Mouse (Mus musculus): ENCODE results near the gene Wrnip1. TPM values are rescaled to one million over a fixed set of nuclear protein-coding genes. Genes with fewer than 3 reads are reported as not detected.

Gene Wrnip1
- polyA plus RNA-seq, 3 experiments from 2014 or later = 6.4 to 10.0 (median 8.2) TPM

DNA sequence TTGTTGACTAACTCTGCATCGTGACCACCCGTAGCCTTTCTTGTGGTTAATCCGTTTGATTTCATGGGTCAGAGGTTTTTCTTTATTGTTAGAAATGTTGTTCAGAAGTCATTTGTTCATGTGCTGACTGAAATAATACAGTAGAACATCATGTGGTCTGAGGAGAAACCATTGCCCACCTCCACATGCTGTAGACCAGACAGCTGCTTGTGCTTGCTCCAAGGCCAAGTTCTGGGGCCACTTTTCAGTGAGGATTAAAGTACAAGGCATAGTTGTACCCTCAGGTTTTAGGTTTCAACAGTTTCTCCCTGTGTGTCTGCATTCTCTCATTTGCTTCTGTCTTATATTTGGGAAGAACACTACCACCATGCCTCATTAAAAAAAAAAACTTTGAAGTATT lies 5.8 kb downstream of the Wrnip1 start:
- ATAC-seq = no peak

DNA sequence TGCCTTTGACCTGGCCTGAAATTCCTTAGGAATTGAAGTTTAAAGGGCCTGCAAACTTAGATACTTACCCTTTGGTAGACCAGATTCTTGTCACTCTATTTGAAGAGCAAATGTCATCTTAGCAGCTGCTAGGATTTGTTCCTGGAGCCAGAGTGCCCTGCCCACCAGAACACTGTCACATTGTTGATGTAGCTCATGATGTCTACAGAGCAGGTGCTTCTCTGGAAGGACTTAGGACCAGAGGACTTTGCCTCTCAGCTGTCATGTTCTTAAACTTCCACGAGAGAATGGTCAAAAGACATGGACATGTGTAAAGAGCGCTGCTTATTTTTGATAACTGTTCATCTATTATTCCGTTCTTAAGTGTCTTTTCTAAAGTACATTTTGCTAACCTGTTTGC lies 17.4 kb downstream of the Wrnip1 start:
- no peak for ATAC-seq

DNA sequence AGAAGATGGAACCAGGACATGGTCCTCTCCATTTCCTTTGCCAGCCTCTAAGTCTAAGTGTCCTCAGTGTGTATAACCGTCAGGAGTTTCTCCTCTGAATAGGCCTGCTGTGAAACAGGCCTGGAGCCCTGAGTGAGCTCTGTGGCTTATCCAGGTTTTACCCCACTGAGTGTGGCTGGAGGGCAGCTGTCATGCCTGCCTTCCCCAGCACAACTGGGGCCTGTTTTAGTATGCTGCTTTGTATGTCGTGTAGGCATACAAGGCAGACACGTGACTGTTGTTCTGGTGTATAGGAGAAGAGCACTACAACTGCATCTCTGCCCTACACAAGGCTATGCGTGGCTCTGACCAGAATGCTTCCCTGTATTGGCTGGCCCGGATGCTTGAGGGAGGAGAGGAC lies 18.1 kb downstream of the Wrnip1 start:
- no peak for ATAC-seq

DNA sequence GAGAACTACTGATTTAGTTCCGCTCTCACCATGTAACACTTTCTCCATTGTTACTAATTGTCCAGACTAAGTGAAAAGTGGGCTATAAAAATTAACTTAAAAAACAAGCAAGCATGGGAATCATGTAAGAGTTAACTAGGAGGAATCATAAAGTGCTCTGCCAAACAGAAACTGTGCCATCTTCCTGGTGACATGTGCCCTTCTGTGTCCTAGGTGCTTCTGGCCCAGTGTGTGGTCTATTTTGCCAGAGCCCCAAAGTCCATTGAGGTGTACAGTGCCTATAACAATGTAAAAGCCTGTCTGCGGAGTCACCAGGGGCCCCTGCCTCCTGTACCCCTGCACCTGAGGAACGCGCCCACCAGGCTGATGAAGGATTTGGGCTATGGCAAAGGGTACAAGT lies 19.8 kb downstream of the Wrnip1 start:
- no peak for ATAC-seq

DNA sequence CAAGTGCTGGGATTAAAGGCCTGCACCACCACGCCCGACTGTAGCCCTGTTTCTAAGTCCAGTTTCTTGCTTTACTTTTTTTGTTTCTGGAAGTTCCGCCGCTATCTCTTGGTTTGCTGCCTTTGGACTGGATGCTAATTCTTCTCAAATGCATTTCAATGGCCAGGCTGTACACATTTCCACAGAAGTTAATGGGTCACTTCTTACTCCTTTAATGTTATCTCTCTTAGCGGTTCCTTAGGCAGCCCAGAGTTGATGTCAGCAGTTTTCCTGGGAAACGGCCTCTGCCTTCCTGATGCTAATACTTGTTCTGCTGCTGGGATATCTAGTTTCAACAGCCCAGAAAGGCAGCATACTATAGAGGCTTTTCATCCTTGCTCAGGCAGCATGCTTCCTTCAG lies 21.3 kb downstream of the Wrnip1 start:
- ATAC-seq = no peak

DNA sequence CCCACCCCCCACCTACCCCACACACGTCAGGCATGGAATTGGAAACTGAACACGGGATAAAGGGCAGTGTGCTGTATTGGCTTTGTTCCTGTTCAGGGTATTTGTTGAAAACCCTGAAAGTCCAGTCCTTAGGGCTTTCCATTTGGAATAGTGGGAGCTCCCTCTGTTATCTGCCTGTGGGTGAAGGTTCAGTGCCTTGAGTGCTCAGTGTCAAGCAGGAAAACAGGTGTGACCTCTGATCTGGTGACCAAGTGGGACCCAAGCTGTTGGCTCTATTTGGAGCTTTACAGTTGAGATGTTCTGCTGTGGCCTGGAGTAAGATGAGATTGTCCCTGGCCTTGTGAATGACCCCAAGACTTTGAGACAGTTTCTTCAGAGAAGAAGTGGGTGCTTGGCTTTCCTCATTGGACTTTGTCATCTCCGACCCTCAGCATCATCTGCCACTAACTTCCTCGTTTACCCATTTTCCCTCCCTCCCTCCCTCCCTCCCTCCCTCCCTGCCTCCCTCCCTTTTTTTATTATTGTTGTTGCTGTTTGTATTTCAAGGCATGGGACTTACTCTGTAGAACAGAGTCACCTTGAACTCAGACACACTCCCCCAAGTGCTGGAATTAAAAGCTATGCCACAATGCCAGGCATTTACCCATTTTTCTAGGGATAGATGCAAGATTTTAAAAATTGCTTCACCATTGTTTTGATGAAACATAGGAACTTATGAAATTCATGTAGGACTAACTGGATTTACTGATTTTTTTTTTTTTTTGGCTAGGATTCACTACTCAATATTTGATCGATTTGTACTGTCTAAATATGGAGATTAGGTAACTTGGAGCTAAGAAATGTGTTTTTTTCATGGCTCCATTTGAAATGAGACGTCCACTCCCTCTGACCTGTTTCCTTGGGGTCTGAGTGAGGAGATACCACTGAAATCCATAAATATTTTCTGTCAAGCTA lies 22.8 kb downstream of the Wrnip1 start:
- no peak for ATAC-seq

DNA sequence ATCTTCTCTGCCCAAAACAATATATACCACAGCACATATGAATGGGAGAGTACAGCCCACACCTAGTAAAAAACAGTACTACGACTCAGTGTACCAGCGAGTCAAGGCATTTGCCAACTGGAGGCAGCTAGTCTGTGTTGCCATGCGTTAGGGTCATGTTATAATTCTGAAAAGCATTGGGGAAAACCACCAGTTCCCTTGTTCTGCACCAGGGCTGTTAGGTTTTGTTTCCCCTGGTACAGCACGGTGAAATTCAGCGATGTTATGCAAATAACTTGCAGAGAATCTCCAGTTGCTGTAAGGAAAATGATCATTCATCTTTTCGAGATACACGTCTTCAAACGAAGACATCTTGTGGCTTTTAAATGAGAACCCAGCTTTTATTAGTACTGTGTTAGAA lies 23.7 kb downstream of the Wrnip1 start:
- ATAC-seq = no peak

DNA sequence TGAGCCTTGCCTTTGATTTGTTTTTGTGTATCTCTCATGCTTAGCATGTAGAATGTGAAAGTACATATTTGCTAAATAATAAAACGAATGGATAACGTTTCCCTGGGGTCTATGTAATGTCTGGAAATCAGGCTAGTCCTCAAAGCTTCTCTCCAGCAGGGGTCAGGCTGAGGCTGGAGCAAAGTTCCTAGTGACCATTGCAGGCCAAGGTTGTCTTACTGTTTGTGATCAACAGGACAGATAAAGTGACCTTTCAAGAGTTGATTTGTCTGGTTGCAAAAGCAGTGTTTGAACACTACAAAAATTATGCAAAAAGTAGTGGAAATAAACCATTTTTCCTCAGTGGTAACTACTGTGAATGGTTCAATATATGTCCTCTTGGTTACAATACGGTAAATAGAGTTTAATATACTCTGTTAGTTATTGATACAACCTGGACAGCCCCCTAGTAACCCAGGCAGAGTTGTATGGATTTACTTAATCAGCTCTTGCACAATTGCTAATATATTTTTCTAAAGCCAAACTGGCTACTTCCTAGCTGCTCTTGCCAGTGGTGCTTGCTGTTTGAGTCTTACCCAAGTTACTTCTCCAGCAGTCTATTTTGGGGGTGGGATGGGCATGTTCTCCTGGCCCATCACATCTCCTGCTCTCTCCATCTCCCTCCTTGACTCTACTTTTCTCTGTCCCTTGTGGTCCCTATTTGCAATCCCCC lies 25.4 kb downstream of the Wrnip1 start:
- ATAC-seq = no peak

DNA sequence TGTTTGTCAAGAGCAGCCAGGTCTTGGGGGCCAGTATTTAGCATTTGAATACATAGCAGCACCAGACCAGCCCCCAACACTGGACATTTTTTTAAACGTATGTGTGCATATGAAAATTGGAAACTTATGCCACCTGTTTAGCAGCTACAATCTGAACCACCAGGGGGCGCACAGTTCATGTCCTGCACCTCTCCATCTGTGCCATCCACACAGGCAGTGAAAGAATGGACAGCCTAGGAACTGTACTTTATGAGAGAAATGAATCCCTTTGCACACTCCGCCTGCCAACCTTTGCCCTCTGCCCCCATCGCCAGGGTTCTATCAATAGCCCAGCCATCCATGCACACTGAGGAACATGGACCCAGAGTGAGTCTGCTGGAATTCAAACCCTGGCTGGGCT lies 26.1 kb downstream of the Wrnip1 start:
- ATAC-seq = no peak

DNA sequence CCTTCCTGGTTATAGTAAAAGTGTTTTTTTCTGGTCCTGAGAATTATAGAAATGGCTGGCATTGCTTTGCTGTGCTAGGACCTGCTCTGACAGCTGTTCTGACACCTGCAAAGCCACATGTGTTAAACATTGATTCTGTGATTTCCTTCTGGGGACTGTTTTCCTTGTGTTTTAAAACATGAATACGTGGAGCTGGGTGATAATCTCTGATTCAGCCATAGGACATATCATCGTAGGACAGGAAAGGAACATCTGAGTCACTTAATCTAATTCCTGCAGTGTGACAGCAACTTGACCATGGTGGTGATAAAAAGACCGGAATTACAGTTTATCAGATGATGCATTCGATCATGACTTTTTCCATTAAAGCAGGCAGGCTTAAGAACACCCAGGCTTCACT lies 27.0 kb downstream of the Wrnip1 start:
- ATAC-seq = no peak

DNA sequence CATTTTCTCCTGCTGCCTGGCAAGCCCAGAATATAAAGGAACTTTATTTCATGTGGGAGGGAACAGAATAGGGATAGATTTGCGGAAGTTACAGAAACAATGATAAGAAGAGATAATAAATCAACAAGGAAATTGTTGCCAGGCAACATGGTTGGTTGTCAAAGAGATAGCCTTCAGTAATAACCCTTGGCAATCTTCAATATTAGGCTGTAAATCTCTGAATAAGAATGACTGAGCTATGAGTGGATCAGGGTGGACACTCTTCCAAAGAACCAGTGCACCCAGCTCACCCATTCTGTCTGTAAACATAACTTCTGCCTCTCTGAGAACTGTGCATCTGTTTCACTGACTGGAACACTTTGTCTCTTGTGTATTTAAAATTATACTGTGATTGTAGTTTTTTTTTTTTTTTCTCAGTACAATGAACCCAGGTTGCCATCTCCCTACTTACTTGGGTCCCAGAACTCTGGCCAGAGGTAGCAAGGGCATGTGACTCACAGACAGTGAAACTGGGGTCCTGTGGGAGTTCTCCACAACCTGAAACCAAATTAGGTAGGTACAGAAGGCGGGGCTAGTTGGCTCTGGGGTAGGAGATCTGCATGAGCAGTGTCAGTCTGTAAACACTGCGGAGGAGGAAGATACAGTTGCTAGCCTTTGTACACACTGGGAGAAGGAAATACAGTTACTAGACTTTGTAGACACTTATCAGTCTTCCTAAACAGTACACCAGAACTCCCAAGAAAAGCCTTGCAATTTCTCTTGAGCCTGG lies 29.9 kb downstream of the Wrnip1 start:
- ATAC-seq = no peak

DNA sequence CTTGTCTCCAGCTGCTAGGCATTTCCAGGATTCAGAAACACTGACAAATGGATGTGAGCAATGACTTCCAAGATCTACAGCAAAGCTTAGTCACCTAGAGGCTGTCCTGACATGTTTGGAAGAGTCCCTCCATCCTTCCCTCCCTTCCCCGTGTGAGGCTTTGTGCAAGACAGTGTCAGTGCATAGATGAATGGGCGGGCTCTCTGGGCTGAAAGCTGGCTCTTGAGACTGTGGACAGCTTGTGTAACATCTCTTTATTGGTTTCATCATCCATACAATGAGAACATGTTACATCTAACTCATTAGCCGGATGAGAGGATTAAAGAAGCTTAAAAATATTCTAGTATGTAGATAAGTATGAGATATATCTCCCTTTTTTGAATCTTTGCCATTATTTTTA lies 30.9 kb downstream of the Wrnip1 start:
- ATAC-seq = no peak

DNA sequence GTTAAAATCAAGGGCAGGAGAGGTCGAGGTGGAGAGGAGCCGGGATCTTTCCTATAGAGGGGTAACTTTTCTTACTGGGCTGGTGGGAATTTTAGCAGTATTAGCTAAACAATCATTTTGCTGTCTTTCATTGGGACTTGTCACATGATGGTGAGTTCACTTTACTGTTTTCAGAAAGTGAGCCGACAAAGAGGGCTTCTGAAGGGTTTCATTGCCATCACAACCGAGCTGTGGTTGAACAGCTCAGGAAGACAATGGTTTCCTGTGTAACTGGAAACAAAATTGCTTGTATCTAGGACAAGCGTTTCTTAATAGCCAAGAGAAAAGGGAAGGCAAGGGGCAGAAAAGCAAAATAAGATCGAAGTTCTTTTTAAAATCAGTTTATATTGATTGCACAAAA lies 31.4 kb downstream of the Wrnip1 start:
- ATAC-seq = peak; percentile 64

DNA sequence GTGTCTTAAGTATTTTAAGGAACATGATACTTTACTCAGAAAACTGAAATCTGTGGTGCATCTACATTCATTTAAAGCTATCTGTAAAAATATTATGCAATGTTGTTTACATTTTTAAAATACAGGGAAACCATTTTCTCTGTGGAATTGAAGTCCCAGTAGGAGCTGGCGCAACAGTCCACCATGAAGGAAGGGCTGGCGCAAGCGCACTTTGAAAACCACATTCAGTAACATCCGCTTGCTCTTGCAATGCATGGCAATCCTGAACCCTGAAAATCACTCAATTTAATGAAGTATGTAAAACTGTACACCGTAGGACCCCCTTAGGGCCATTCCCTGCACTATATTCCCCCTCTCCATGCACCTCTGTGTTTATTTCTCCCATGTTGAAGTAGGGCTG lies 32.7 kb downstream of the Wrnip1 start:
- no peak for ATAC-seq

DNA sequence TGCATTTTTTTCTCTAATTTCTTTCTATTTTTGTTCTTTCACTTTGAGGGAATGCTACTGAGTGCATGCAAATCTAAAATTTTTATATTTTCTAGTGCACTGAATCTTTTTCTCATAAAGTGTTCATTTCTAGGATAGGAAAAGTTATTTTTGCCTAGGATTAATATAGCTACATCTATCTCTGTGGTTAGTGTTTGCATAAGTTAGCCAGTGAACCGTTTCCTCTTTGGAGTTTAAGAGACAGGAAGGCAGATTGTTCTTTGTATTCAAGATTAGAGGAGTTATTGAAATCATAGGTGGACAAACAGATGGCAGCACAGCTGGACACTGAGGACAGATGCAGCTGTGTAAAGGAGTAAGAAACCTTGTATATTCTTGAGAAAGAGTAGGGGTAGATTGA lies 37.5 kb downstream of the Wrnip1 start:
- ATAC-seq = no peak

DNA sequence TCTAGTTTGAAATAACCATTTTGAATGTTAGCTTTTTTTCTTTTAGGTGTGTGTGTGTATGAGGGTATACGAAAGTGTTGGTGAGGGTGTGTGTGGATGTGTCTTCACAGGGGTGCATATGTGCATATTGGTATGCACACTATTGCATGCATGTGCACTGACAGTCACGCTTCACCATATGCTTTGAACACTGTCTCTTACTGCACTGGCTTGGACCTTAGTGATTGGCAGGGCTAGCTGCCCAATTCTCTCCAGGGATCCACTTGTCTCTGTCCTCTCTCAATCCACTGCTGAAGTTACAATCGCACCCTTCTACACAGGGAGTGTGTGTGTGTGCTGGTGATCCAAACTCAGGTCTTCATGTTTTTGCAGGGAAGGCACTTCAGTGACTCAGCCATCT lies 39.5 kb downstream of the Wrnip1 start:
- no peak for ATAC-seq

DNA sequence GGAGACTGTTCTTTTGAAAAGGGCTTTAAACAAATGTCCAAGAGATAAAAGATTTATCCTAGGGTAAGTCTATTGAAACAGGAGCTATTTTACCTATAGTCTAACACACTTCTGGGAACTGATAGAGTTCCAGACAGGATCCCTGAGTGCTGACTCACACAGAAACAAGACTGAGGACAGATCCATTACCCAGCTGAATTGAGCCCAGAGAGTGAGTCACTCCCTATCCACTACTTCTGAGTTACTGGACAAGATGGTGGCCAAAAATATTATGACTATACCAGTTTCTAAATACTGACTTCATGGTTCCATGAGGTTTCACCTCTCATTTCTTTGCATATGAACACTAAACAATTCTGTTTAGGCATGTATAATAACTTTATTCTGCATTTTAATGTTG lies 44.4 kb downstream of the Wrnip1 start:
- ATAC-seq = no peak

DNA sequence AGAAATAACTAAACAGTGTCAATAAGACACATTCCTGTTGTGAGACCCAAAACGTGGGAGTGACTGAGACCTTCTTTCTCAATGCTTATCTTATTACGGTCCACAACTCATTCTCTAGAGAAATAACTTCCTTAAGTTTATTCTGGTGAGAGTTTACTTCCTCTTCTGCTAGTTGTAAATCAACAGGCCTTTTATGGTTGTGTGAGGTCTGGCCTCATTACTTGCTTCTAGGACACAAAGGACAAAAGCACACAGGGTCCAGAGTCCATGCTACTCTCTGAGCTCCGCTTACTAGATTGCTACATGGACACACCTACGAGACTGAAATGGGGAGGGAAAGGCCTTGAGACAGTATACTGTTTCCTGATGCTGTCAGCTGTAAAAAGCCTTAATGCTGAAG lies 47.3 kb downstream of the Wrnip1 start:
- no peak for ATAC-seq

DNA sequence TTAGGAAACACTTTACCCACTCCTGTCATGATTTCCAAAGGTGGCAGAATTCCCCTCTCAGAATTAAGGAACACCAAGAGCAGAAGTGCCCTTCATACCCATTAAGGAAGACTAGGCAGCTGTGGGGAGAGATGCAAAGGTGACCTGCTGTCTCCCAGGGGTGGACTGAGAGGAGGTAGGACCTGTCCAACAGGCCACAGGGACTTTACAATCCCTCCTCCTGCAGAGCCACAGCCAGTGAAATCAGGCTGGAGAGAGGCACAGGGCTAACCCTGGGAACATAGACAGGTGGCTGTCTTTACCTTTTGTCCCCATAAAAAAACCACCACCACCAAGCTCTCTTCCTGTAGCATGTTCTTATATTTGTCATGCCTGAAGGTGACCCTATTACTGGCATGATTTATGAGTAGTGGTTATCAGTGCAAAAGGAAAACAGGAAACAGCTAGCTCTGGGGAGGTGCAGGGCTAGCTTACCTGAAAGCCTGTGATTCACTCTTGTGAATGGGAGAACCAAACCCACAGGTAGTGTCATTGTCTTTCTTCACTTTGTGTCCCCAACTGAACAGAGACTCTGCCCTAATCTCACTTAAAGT lies 47.8 kb downstream of the Wrnip1 start:
- ATAC-seq = peak; percentile 35

DNA sequence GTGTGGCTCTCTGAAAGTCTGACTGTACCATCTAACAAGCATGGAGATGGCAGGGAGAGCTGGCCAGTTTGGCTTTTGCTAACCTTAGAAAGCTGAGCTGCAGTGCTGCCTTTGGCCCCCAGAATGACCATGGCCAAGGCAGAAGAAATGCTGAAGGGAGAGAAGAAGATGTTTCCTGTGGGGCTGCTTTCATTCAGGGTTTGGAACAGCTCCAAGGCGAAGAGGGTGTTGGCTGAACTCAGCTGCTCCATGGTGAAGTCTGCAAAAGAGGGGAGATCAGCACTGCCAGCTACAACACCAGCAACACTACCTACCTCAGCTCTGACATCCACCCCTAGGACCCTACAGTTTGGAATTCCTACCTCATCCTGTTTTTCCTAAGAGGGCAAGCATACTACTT lies 48.3 kb downstream of the Wrnip1 start:
- no peak for ATAC-seq

DNA sequence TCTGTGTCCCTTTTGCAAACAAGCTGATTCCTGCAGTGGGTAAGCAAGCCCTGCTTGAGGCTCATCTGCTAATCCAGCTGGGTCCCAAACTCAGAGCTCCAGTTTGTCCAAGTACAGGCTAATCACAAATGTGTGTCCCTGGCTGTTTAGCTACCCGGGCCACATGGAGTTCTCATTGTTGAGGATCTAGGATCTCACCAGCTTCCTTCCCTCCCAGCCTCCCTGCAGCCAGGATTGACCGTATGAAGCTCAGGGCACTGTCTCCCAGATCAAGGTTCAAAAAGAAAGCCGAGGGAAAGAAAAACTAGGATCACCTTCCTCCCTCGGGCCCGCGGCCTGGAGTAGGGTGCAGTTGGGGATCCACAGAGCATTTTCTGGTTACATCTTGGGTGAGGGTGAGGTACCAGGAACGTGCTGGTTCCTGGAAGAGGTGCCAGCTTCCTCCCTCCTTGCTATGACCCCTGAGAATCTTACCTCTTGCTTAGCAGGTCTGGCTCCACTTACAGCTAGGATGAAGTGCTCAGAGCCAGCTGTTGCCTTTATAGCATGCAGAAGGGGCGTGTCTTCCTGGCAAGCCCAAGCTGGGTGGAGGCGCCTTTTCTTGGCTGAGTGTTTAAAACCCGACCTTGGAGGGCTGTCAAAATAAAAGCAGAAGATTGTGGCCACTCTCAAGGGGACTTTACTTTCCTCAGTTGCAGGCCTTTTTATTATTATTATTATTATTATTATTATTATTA lies 49.0 kb downstream of the Wrnip1 start, which contains the start of gene Serpinb1a:
TSS of gene Serpinb1a (minus strand) at position 518 of the 737 bp plus-strand sequence.
- no peak for ATAC-seq

DNA sequence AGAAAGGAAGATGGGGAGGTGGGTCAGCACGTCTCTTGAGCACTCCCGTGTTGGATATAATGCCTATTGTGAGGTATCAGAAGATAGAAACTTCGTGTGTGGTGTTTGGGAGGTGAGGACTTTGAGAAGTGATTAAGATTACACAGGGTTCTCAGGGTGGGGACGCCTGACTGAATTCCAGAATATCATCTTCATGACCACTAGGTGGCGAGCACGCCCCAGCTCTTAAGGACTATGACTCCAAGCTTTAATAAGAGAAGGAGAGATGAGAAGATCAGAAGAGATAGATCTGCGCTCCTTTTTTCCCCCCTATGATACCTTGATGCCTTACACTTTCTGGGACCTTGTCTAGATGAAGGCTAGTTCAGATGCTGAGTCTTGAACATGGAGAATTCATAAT lies 50.1 kb downstream of the Wrnip1 start:
- peak; percentile 67 for ATAC-seq
